Mouse (Mus musculus): ENCODE measurements around the gene Tnni3k. TPM values are rescaled to one million over a fixed set of nuclear protein-coding genes. Genes with fewer than 3 reads are reported as not detected.
A peak's percentile ranks its signal among the peaks of the same experiment; 100 is the strongest.
"Not testable (repeated sequence)": the region's sequence is repeated elsewhere in the genome, so short reads cannot be mapped to it uniquely, and the experiment has no call there.

The Tnni3k gene
- total RNA-seq, 4 experiments from 2014 or later = 0.11 to 0.54 (median 0.31) TPM

- no peak for DNase-seq (ENCODE audit: low spot score in 2 of 2)
Observed at GRCm38 (mm10) chr3:154834373-154834772, 220.8 kb downstream of the Tnni3k start.

DNA sequence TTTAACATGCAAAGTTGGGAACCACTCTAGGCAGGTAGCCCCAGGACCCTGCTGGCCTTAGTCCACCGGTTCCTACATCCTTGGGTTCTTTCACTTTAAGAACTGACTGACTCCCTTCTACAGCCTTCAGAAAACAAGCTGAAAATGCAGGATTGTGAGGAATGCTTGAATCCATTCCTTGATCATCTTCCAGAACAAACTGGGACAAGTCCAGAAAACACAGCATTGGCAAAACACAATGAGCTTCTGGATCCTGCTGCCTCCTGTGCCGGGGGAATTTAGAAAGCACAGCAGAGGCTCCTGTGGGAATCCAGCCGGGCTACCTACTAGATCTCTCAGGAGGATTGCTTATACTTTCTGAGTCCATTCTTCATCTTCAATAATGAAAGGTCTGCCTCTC is 229.5 kb downstream of the Tnni3k start:
- peak in 1 of 2 experiments; percentile 48 for DNase-seq (ENCODE audit: low spot score in 2 of 2)

GRCm38 (mm10) chr3:154824713-154825112 is 230.5 kb downstream of the Tnni3k start:
- no peak for DNase-seq (ENCODE audit: low spot score in 2 of 2)

- not testable (repeated sequence) for DNase-seq (ENCODE audit: low spot score in 2 of 2)
Observed at GRCm38 (mm10) chr3:154819684-154820083, 235.5 kb downstream of the Tnni3k start.

- DNase-seq (ENCODE audit: low spot score in 2 of 2) = peak in 1 of 2 experiments; percentile 80
Observed at GRCm38 (mm10) chr3:154817732-154818131, 237.5 kb downstream of the Tnni3k start.

DNA sequence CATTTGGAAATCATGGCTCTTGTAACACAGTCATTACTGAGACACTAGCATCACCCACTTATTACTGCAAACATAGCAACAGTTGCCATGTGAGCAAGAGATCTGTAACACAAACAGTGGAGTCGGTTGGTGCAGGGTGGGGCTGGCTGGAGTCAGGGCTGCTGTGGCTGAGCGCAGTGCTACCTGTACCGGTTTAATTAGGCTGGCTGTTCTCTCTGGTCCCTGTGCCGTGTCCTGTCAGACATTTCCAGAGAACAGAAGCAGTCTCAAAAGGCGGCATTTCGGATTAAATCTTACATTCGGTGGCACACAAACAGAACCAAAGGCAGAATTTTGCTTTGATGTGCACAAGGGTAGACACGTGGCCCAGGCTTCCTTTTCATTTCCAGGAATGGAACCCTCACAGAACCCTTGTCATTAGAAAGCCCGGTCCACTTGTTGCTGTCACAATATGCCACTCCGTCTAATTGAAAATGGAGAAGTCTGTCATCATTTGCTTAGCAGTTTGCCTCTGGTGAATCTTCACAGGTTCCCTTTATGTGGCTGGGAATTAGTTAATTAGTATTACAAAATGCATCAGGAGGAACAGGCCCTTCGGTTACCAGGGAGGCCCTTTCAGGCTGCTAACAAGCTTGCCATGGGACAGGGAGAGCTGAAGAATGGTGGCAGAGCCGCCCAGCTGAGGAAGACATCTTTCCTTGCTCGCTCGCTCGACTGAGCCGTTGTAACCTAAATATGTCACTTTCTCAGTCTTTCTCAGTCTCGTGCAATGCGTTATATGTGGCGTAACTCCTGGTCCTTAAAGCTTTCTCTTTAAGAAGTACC is 238.2 kb downstream of the Tnni3k start:
- DNase-seq (ENCODE audit: low spot score in 2 of 2) = peak; percentile 32 to 74

DNA sequence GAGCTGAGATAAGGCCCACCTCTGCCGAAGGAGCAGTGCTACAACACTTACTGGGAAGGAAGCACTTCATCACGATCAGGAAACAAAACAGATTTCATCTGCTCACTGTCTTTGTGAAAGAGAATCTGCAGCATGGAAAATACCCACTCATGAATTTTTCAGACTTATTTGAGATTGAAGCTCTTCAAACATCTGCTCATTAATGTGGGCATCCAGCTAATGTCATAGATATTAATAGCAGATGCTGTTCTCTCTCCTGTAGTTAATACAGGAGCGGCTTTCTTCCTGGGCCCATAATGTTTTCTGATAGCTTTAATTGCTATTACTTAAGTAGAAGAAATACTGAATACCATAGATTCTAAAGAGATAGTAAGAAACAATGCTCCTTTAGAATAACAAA is 239.0 kb downstream of the Tnni3k start:
- DNase-seq (ENCODE audit: low spot score in 2 of 2) = no peak

GRCm38 (mm10) chr3:154815606-154816005 is 239.6 kb downstream of the Tnni3k start:
- no peak for DNase-seq (ENCODE audit: low spot score in 2 of 2)

DNA sequence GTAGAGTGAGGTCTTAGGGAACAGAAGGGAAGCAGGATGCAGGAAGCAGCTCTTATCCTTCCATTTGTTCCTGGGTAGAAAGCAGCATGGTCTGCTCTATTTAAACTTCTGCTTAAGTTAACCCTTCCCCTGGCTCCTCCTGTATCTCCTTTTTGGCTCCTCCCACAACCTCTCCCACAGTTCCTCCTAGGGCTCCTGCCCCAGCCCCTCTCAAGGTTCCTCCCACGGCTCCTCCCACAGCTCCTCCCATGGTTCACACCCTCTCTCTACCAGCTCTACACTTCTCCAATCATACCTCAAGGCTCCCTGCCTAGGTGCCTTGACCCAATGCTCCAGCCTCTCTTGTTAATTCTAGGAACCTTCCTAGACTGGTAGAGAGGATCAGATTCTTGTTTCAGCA is 242.3 kb downstream of the Tnni3k start:
- no peak for DNase-seq (ENCODE audit: low spot score in 2 of 2)

GRCm38 (mm10) chr3:154811833-154812232 is 243.4 kb downstream of the Tnni3k start:
- no peak for DNase-seq (ENCODE audit: low spot score in 2 of 2)

DNA sequence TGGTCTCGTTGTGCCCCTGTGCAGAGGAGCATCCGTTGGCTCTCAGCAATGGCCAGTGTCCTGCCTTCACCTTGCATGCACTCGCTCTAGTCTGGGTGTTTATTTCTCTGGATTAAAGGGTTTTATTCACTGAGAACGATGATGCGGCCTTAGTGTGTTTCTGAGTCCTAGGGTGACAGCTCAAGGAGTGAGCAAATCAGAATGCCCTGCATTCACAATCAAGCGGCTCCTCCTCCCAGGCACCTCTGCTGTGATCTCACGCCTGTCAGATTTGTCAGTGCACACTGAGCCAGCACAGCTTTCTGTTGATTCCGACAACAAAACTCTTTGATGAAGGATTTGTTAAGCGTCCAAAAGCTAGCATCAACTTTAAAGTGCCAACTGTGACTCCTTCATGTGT is 243.9 kb downstream of the Tnni3k start:
- DNase-seq (ENCODE audit: low spot score in 2 of 2) = no peak

DNA sequence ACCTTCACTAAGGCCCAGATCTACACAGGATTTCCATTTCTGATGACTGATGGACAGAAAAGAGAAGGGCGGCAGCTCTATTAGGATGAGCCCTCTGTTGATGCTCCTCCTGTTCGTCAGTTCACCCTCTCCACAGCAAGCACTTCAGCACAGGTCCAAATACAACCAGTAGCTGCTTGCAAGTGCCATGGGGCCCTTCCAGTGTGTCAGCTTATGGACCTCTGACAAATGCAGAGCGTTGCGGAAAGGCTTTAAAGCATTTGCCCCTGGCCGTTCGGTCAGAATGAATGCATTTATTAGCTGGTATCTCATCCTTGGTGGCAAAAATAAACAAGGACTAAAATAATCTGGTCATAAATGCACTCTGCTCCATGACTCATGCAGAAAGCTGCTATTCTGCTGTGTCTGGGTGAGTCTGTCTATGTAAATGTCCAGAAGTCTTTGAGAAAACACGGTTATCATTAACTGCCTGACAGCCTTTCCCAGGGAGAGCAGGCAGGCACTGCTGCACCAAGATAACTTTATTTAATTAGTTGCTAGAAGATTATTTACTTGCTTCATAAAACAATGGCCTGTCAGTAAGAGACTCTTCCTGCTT is 244.8 kb downstream of the Tnni3k start:
- no peak for DNase-seq (ENCODE audit: low spot score in 2 of 2)

DNA sequence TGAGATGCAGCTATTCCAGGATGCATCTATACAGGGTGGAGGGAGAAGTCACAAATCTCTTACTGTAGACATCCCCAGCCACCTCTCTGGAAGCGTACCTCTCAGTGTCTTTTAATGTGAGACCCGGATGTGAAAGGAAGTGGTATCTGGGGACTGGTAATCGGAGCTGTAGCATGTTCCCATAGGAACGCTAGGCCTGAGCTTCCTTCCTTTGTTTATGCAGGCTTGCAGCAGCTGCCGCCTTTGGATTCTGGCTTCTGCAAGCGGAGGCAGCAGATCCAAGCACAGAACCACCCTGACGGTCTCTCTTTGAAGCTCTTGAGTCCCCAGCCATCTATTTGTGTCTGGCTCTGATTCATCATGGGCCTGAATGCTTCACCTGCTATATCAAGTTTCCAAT is 248.6 kb downstream of the Tnni3k start:
- peak in 1 of 2 experiments; percentile 83 for DNase-seq (ENCODE audit: low spot score in 2 of 2)

- DNase-seq (ENCODE audit: low spot score in 2 of 2) = no peak
Observed at GRCm38 (mm10) chr3:154800888-154801429, 254.2 kb downstream of the Tnni3k start.

DNA sequence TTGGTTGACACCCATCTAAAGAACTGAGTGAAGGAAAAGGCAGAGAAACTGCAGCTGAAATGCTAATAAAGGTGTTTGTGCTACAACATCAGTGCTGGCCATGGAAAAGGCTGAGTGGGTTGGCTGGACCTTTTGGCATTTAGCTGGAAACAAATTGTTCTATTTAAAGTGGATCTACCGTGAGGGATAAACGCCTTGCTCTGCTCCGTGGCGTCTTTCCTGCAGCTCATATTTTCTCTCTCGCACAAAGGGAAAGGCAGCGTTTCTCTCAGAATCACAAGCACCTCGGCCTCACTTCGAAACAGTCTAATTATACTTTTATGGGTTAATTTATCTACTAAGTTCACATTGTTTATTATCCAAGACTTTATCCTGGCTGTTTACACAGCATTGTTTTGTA is 254.8 kb downstream of the Tnni3k start:
- no peak for DNase-seq (ENCODE audit: low spot score in 2 of 2)

GRCm38 (mm10) chr3:154798806-154799205 is 256.4 kb downstream of the Tnni3k start:
- no peak for DNase-seq (ENCODE audit: low spot score in 2 of 2)

- no peak for DNase-seq (ENCODE audit: low spot score in 2 of 2)
Observed at GRCm38 (mm10) chr3:154793571-154793970, 261.6 kb downstream of the Tnni3k start.

DNA sequence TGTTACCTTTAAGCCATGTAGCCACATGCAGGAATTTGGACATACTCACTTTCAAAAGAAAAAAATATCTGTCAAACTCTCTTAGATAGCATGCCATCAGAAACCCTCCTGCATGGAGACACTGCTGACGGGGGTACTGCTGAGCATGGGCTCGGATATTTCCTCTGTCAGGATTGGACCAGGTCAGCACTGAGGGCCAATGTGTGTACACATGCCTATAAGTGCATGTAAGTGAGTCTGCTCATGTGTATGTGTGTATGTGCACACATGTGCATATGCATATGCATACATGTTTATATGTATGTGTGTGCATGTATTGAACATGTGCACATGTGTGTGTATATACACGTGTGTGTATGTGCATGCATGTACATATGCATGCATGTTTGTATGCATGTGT is 267.6 kb downstream of the Tnni3k start:
- DNase-seq (ENCODE audit: low spot score in 2 of 2) = no peak

DNA sequence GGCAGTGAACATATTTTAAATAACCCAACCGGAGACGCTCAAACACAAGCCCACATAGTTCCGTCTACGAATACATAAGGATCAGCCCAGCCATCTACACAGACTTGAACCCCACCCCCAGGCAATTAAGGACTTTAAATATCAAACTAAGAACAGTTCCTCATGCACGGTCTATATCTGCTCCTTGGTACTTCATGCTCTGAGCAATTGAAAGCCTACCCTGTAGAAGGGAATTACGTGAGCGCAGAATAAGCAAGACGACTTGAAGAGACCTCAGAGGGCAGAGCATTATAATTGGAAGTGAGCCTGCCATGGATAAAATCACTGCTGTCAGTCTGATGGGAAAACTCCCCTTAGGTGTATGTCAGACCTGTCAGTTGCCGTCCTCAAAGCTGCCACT is 268.9 kb downstream of the Tnni3k start:
- no peak for DNase-seq (ENCODE audit: low spot score in 2 of 2)

DNA sequence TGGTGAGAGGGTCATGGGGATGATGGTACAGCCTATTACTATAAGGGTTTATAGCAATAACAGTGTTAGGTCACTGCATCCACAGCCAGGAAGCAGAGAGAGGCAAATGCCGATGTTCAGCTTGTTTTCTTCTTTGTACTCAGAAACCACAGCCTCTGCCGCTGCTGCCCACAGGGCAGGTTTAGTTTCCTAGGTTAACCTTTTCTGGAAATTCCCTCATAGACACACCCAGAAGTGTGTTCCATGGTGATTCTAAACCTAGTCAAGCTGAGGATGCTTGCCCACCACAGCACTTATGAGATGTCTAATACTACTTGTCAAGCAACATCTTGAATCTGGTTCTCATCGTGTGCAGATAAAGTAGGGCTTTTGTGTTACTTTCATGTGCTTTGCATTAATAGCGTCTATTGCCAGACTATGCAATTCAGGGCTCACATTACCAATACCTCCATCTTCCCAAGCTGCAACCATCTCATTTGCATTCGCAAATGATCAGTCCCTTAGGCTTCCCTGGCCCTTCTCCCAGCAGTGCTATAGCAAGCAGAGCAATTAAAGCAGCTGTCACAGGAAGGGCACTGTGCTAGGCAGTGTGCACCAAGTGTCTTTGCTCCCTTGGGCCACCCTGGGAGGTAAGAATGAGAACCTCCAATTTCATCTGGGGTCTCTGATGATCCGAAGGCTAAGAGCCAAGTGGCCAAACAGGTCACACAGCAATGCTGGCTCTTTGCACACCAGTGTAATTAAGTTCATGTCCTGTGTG is 276.2 kb downstream of the Tnni3k start:
- DNase-seq (ENCODE audit: low spot score in 2 of 2) = no peak

DNA sequence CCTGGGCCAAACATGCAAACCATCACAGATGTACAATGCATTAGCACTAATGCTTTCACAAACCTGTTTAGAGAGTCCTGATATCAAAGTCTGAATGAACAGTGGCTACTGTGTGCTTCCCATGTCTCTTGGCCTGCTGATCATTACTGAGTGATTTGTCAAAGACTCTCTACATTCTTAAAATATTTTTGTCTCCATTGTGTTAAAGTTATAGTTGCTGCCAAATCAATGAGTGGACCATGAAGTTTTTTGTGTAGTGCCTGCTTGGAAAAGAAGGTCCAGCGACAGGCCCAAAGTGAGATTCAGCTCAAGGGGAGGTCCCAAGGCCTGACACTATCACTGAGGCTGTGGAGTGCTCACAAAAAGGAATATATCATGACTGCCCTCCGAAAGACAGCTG is 283.6 kb downstream of the Tnni3k start:
- no peak for DNase-seq (ENCODE audit: low spot score in 2 of 2)

- DNase-seq (ENCODE audit: low spot score in 2 of 2) = no peak
Observed at GRCm38 (mm10) chr3:154766321-154766720, 288.9 kb downstream of the Tnni3k start.

Measured in left cerebral cortex, adult 8-10 months (tissue).